Mouse (Mus musculus) intestine, embryonic 16.5 days (tissue): ENCODE results near the gene Cfd. TPM values are rescaled to one million over a fixed set of nuclear protein-coding genes. Genes with fewer than 3 reads are reported as not detected.

Experiments used
- ATAC-seq: fragments of 200-750 bp; cut with Nextera tagmentation; 2 replicates; pipeline ENCODE4 v1.8.0; 2017; ENCODE audit warnings: moderate TSS enrichment, moderate library complexity
- H3K27ac ChIP-seq: fragments of 300-500 bp; sonication (generic); 2 replicates; pipeline ENCODE4 v1.5.1; 2014; ENCODE audit warnings: mild to moderate bottlenecking, low read length
- H3K27me3 ChIP-seq: fragments of 300-500 bp; sonication (generic); replicated peaks from 2 replicates; pipeline ENCODE4 v1.6.1; 2014; ENCODE audit warnings: low read length, control low read depth, mixed read lengths; ENCODE audit not compliant: control insufficient read depth, insufficient read depth
- H3K36me3 ChIP-seq: fragments of 300-500 bp; sonication (generic); 2 replicates; pipeline ENCODE4 v1.6.1; 2014; ENCODE audit warnings: low read length, control low read depth; ENCODE audit not compliant: control insufficient read depth, insufficient read depth
- H3K4me1 ChIP-seq: fragments of 300-500 bp; sonication (generic); 2 replicates; pipeline ENCODE4 v1.6.1; 2014; ENCODE audit warnings: low read length, control low read depth, mixed read lengths; ENCODE audit not compliant: control insufficient read depth, insufficient read depth
- H3K4me2 ChIP-seq: fragments of 300-500 bp; sonication (generic); 2 replicates; pipeline ENCODE4 v1.6.1; 2014; ENCODE audit warnings: low read depth, low read length, control low read depth
- H3K4me3 ChIP-seq: fragments of 300-500 bp; sonication (generic); 2 replicates; pipeline ENCODE4 v1.5.1; 2014; ENCODE audit warnings: mild to moderate bottlenecking, low read length
- H3K9ac ChIP-seq: fragments of 300-500 bp; sonication (generic); 2 replicates; pipeline ENCODE4 v1.6.1; 2014; ENCODE audit warnings: low read depth, low read length
- H3K9me3 ChIP-seq: fragments of 300-500 bp; sonication (generic); 2 replicates; pipeline ENCODE4 v1.6.1; 2016; ENCODE audit warnings: low read length, control low read depth; ENCODE audit not compliant: control insufficient read depth
- WGBS: fragments of 180-500 bp; shearing (Covaris S2); extraction: QIAGEN DNeasy Blood & Tissue Kit; methylation state at CpG from one replicate; pipeline ENCODE4 v1.1.7; 2014; 5-methylcytosine and 5-hydroxymethylcytosine counted together
- polyA plus RNA-seq: library from polyadenylated mRNA; unstranded; fragments of >200 nt; fragmentation: Nextera tagmentation; extraction: Ambion mirVana; gene quantifications from 2 replicates; pipeline ENCODE4 v1.2.1, GENCODE M21; 2015

Gene Cfd
- polyA plus RNA-seq, 1 experiment from 2014 or later = not detected

- H3K27me3 ChIP-seq = no peaks in the 10 kb centered on the region
- H3K27ac ChIP-seq = no peak overlapping the region
- peak overlapping the region; percentile 100; the same call in 1 of the 2 replicates for H3K9ac ChIP-seq
- H3K4me3 ChIP-seq = no peak overlapping the region
- no peak for ATAC-seq
- H3K4me1 ChIP-seq = peaks cover 47% of the 10 kb centered on the region
- H3K36me3 ChIP-seq = peaks cover 48% of the 10 kb centered on the region
- no peak overlapping the region for H3K4me2 ChIP-seq
- H3K9me3 ChIP-seq = no peaks in the 10 kb centered on the region
- WGBS = 73% methylated on average over 11 of the region's 11 CpGs
Measured at GRCm38 (mm10) chr10:79859116-79859515, 31.5 kb upstream of the Cfd start.

GRCm38 (mm10) chr10:79860079-79860911 is 30.4 kb upstream of the Cfd start:
- Histone ChIP-seq H3K4me1 (peaks cover 47% of the 10 kb centered on the region), H3K9me3 (no peaks in the 10 kb centered on the region), H3K9ac (peak overlapping the region; percentile 2; the same call in 1 of the 2 replicates), H3K27me3 (no peaks in the 10 kb centered on the region), H3K27ac (no peak overlapping the region), H3K4me3 (no peak overlapping the region), H3K4me2 (no peak overlapping the region), H3K36me3 (peaks cover 48% of the 10 kb centered on the region)
- ATAC-seq = no peak
- WGBS = 89% methylated on average over 26 of the region's 26 CpGs

GRCm38 (mm10) chr10:79861230-79862048 is 29.2 kb upstream of the Cfd start:
- Histone ChIP-seq H3K9ac (peak overlapping the region; percentile 2), H3K4me1 (peaks cover 46% of the 10 kb centered on the region), H3K9me3 (no peaks in the 10 kb centered on the region), H3K27me3 (no peaks in the 10 kb centered on the region), H3K4me2 (no peak overlapping the region), H3K4me3 (no peak overlapping the region), H3K36me3 (peaks cover 47% of the 10 kb centered on the region), H3K27ac (peak overlapping the region; percentile 2; the same call in 1 of the 2 replicates)
- ATAC-seq = no peak
- 64% methylated on average over 25 of the region's 25 CpGs for WGBS

- peaks cover 43% of the 10 kb centered on the region for H3K36me3 ChIP-seq
- WGBS = 85% methylated on average over 23 of the region's 23 CpGs
- H3K27me3 ChIP-seq = no peaks in the 10 kb centered on the region
- H3K27ac ChIP-seq = no peak overlapping the region
- H3K4me2 ChIP-seq = no peak overlapping the region
- peaks cover 38% of the 10 kb centered on the region for H3K4me1 ChIP-seq
- no peak overlapping the region for H3K4me3 ChIP-seq
- H3K9me3 ChIP-seq = no peaks in the 10 kb centered on the region
- no peak for ATAC-seq
- H3K9ac ChIP-seq = no peak overlapping the region
Measured at GRCm38 (mm10) chr10:79862049-79862788, 28.4 kb upstream of the Cfd start.

GRCm38 (mm10) chr10:79862925-79863324 is 27.7 kb upstream of the Cfd start:
- H3K27me3 ChIP-seq = no peaks in the 10 kb centered on the region
- 65% methylated on average over 10 of the region's 10 CpGs for WGBS
- H3K4me3 ChIP-seq = no peak overlapping the region
- no peak overlapping the region for H3K4me2 ChIP-seq
- H3K9ac ChIP-seq = no peak overlapping the region
- no peak for ATAC-seq
- H3K9me3 ChIP-seq = no peaks in the 10 kb centered on the region
- no peak overlapping the region for H3K27ac ChIP-seq
- peaks cover 31% of the 10 kb centered on the region for H3K4me1 ChIP-seq
- H3K36me3 ChIP-seq = peaks cover 41% of the 10 kb centered on the region

- no peak overlapping the region for H3K4me2 ChIP-seq
- H3K9me3 ChIP-seq = no peaks in the 10 kb centered on the region
- no peak overlapping the region for H3K27ac ChIP-seq
- peak; percentile 27 for ATAC-seq
- H3K27me3 ChIP-seq = no peaks in the 10 kb centered on the region
- WGBS = 57% methylated on average over 9 of the region's 10 CpGs
- peaks cover 35% of the 10 kb centered on the region for H3K36me3 ChIP-seq
- no peak overlapping the region for H3K4me3 ChIP-seq
- no peak overlapping the region for H3K9ac ChIP-seq
- peaks cover 15% of the 10 kb centered on the region for H3K4me1 ChIP-seq
Measured at GRCm38 (mm10) chr10:79864351-79865188, 26.1 kb upstream of the Cfd start.

- peak; percentile 14; the same call in 1 of the 2 replicates for ATAC-seq
- H3K9ac ChIP-seq = no peak overlapping the region
- H3K36me3 ChIP-seq = peaks cover 28% of the 10 kb centered on the region
- H3K4me3 ChIP-seq = no peak overlapping the region
- no peak overlapping the region for H3K27ac ChIP-seq
- peaks cover 9% of the 10 kb centered on the region for H3K4me1 ChIP-seq
- H3K4me2 ChIP-seq = no peak overlapping the region
- WGBS = 60% methylated on average over 12 of the region's 12 CpGs
- no peaks in the 10 kb centered on the region for H3K9me3 ChIP-seq
- no peaks in the 10 kb centered on the region for H3K27me3 ChIP-seq
Measured at GRCm38 (mm10) chr10:79865189-79865601, 25.5 kb upstream of the Cfd start.

- Histone ChIP-seq H3K27me3 (no peaks in the 10 kb centered on the region), H3K4me3 (no peak overlapping the region), H3K9ac (no peak overlapping the region), H3K27ac (no peak overlapping the region), H3K4me2 (no peak overlapping the region), H3K9me3 (no peaks in the 10 kb centered on the region), H3K36me3 (peaks cover 22% of the 10 kb centered on the region), H3K4me1 (peaks cover 3% of the 10 kb centered on the region)
- peak; percentile 14; the same call in 1 of the 2 replicates for ATAC-seq
- 64% methylated on average over 19 of the region's 19 CpGs for WGBS
Measured at GRCm38 (mm10) chr10:79865801-79866295, 24.8 kb upstream of the Cfd start.
